Mouse (Mus musculus) midbrain, embryonic 16.5 days (tissue): Measurements from ENCODE around the gene Rbpjl. TPM values are rescaled to one million over a fixed set of nuclear protein-coding genes. Genes with fewer than 3 reads are reported as not detected.

ENCODE experiments used
- ATAC-seq: fragments of 200-750 bp; cut with Nextera tagmentation; 2 replicates; pipeline ENCODE4 v1.8.0; 2017; ENCODE audit warnings: moderate TSS enrichment
- H3K27ac ChIP-seq: fragments of 300-500 bp; sonication (generic); 2 replicates; pipeline ENCODE4 v1.5.1; 2014; ENCODE audit warnings: mild to moderate bottlenecking, low read length, mixed read lengths
- H3K27me3 ChIP-seq: fragments of 300-500 bp; sonication (generic); 2 replicates; pipeline ENCODE4 v1.6.1; 2014; ENCODE audit warnings: low read depth, low read length, mixed read lengths; ENCODE audit not compliant: control insufficient read depth, insufficient read depth
- H3K36me3 ChIP-seq: fragments of 300-500 bp; sonication (generic); 2 replicates; pipeline ENCODE4 v1.6.1; 2014; ENCODE audit warnings: mild to moderate bottlenecking, low read length, moderate library complexity, mixed read lengths; ENCODE audit not compliant: control insufficient read depth, insufficient read depth
- H3K4me1 ChIP-seq: fragments of 300-500 bp; sonication (generic); 2 replicates; pipeline ENCODE4 v1.6.1; 2014; ENCODE audit warnings: mild to moderate bottlenecking, low read length, mixed read lengths; ENCODE audit not compliant: control insufficient read depth, insufficient read depth
- H3K4me2 ChIP-seq: fragments of 300-500 bp; sonication (generic); 2 replicates; pipeline ENCODE4 v1.6.1; 2014; ENCODE audit warnings: mild to moderate bottlenecking, low read length, mixed read lengths
- H3K4me3 ChIP-seq: fragments of 300-500 bp; sonication (generic); 2 replicates; pipeline ENCODE4 v1.5.1; 2014; ENCODE audit warnings: low read depth, mild to moderate bottlenecking, low read length, moderate library complexity, mixed read lengths
- H3K9ac ChIP-seq: fragments of 300-500 bp; sonication (generic); 2 replicates; pipeline ENCODE4 v1.6.1; 2014; ENCODE audit warnings: low read depth, low read length, mixed read lengths
- H3K9me3 ChIP-seq: fragments of 300-500 bp; sonication (generic); replicated peaks from 2 replicates; pipeline ENCODE4 v1.6.1; 2014; ENCODE audit warnings: mild to moderate bottlenecking, low read length, mixed read lengths; ENCODE audit not compliant: control insufficient read depth, poor library complexity, severe bottlenecking
- WGBS: fragments of 180-500 bp; shearing (Covaris S2); extraction: QIAGEN DNeasy Blood & Tissue Kit; methylation state at CpG from one replicate; pipeline ENCODE4 v1.1.7; 2014; 5-methylcytosine and 5-hydroxymethylcytosine counted together
- polyA plus RNA-seq: library from polyadenylated mRNA; unstranded; fragments of >200 nt; fragmentation: Nextera tagmentation; extraction: Ambion mirVana; gene quantifications from 2 replicates; pipeline ENCODE4 v1.2.1, GENCODE M21; 2015

The Rbpjl gene
- polyA plus RNA-seq, 1 experiment from 2014 or later, result 0.04 TPM

- no peaks in the 10 kb centered on the region for H3K9me3 ChIP-seq
- H3K9ac ChIP-seq, result no peak overlapping the region
- no peaks in the 10 kb centered on the region for H3K36me3 ChIP-seq
- H3K4me1 ChIP-seq, result no peaks in the 10 kb centered on the region
- no peak overlapping the region for H3K27ac ChIP-seq
- no peaks in the 10 kb centered on the region for H3K27me3 ChIP-seq
- no peak for ATAC-seq
- H3K4me3 ChIP-seq, result no peak overlapping the region
- no peak overlapping the region for H3K4me2 ChIP-seq
- 14% methylated on average over 7 of the region's 7 CpGs for WGBS
Measured at GRCm38 (mm10) chr2:164430697-164431096, 27.8 kb downstream of the Rbpjl start.

DNA sequence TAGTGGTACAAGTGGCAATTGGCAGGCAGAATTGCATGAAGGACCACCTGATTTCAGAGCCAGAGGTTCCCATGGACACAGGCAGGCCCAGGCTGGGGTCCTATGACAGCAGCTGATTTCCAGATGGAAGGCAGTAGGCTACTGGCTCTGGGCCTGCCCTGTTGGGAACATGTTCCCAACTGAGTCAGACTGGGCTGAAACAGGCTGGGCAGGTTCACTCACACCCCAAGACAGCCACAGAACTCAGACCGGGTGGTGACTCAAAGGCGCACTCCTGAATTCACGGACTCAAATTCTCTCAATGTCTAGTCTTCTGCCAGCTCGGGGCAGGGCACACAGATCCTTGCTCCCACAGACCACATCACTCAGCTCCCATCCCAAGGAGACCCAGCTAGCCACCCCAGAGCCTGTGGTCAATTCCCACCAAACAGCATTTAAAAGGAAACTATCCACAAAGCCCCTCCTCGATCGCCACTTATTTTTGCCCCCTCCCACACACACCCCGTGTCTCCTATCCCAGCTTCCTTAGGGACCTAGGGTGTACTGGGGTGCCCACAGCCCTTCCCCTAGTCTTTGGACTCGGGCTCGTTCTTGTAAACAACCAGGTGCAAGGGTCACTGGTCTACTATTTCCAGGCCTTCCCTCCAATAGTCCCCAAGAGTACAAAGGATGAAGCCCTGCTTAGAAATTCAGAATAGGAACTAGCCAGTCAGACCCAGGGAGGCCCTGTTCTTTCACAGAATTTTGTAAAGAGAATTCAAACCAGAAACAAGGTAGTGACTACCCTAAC lies 28.9 kb downstream of the Rbpjl start:
- H3K27me3 ChIP-seq, result no peaks in the 10 kb centered on the region
- no peaks in the 10 kb centered on the region for H3K9me3 ChIP-seq
- no peaks in the 10 kb centered on the region for H3K4me1 ChIP-seq
- 64% methylated on average over 9 of the region's 9 CpGs for WGBS
- H3K27ac ChIP-seq, result no peak overlapping the region
- H3K36me3 ChIP-seq, result no peaks in the 10 kb centered on the region
- ATAC-seq, result no peak
- H3K4me2 ChIP-seq, result no peak overlapping the region
- no peak overlapping the region for H3K4me3 ChIP-seq
- no peak overlapping the region for H3K9ac ChIP-seq

DNA sequence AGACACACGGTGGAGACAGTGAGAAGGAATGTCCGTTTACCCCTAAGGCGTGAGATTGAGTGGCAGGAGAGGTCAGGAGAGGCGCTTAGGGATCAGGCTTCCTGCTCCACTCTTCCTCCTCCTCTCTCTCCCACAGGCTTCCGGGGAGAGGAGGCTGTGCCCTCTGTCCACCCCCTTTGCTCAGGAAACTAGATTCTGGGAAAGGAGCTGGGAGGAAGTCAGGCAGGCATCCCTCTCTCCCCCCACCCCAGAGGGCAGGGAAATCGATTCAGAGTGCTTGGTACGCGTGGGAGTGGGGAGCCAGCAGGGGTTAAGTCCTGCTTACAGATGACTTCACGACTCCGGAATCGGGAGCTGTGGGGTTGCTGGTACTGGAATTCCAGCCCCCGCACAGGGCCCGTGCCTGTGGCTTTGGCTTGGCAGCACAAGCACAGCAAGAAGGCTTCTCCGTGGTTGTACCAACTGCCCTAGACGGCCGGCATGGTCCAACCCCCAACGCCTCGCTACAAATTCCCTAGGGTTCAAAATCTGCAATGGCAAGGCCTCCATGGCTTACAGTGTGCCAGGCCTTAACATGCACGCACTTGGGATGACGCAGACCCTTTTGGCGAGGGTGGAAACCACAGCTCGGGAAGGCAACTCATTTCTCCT lies 29.7 kb downstream of the Rbpjl start:
- H3K4me2 ChIP-seq, result no peak overlapping the region
- H3K9me3 ChIP-seq, result no peaks in the 10 kb centered on the region
- ATAC-seq, result no peak
- H3K27me3 ChIP-seq, result no peaks in the 10 kb centered on the region
- no peak overlapping the region for H3K4me3 ChIP-seq
- H3K36me3 ChIP-seq, result no peaks in the 10 kb centered on the region
- no peak overlapping the region for H3K27ac ChIP-seq
- no peaks in the 10 kb centered on the region for H3K4me1 ChIP-seq
- no peak overlapping the region for H3K9ac ChIP-seq
- WGBS, result 38% methylated on average over 22 of the region's 22 CpGs

- ATAC-seq, result no peak
- no peak overlapping the region for H3K4me3 ChIP-seq
- no peak overlapping the region for H3K4me2 ChIP-seq
- H3K9me3 ChIP-seq, result no peaks in the 10 kb centered on the region
- H3K9ac ChIP-seq, result no peak overlapping the region
- H3K27me3 ChIP-seq, result no peaks in the 10 kb centered on the region
- no peaks in the 10 kb centered on the region for H3K4me1 ChIP-seq
- 89% methylated on average over 9 of the region's 9 CpGs for WGBS
- no peaks in the 10 kb centered on the region for H3K36me3 ChIP-seq
- no peak overlapping the region for H3K27ac ChIP-seq
Measured at GRCm38 (mm10) chr2:164433278-164433895, 30.4 kb downstream of the Rbpjl start.

DNA sequence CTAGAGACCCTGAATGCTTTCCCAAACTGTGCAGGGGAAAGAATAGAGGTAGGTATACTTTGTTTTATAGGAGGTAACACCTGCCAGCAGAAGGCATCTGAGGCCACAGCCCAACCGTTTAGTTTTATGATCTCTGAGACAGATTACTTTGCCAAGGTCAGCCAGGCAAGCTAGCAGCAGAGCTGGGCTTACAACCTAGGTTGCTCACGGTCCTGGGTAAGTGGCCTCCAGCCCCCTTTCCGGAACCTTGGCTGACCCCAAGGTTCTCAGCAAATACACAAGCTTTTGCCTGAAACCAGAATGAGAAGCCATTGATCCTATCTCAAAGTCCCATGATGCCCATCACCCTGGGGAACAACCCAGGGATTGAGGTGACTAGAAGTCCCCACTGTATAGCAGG lies 31.7 kb downstream of the Rbpjl start:
- Histone ChIP-seq H3K27me3 (no peaks in the 10 kb centered on the region), H3K4me2 (no peak overlapping the region), H3K9ac (no peak overlapping the region), H3K36me3 (no peaks in the 10 kb centered on the region), H3K27ac (no peak overlapping the region), H3K4me3 (no peak overlapping the region), H3K9me3 (no peaks in the 10 kb centered on the region), H3K4me1 (no peaks in the 10 kb centered on the region)
- no peak for ATAC-seq
- WGBS, result 88% methylated on average over 3 of the region's 3 CpGs

DNA sequence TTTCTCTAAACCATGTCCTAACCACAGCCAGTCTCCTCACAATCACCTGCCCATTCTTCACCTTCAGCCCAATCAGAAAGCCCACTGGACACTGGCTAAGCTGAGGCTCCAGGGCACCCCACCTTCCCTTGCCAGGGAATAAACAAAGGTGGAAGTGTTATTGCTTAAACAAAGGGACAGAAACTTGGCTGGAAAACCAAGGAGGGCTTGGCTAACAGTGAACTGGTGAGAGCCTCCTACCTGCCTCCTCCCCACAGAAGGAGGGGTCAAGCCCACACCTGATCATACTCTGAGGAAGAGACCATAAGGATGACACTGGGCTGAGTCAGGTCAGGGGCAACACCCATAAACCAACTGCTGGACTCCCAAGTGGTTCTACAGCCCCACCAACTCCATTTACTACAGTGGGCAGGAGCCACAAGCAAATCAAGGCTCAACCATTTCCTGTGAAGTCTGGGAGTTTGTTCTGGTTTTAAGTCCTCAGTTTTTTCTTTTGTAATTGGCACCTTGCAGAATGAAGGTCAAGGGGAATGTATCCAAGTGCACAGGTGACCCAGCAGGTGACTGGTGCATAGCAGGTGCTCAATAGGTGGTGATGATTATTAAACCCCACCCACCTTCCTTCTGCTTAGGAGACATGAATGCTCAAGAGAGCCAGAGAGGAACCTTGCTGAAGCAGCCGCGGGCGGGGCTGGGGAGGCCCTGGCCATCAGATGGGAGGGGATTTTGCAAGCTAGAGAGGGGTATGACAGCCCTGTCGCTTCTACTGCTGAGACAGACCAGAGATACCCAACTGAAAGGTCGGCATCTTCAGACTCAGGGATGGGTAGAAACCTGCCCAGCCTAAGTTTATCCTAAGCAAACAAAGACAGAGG lies 32.5 kb downstream of the Rbpjl start:
- Histone ChIP-seq H3K27ac (no peak overlapping the region), H3K9me3 (no peaks in the 10 kb centered on the region), H3K4me2 (no peak overlapping the region), H3K27me3 (no peaks in the 10 kb centered on the region), H3K4me1 (no peaks in the 10 kb centered on the region), H3K9ac (no peak overlapping the region), H3K36me3 (no peaks in the 10 kb centered on the region), H3K4me3 (no peak overlapping the region)
- 60% methylated on average over 5 of the region's 5 CpGs for WGBS
- ATAC-seq, result no peak

GRCm38 (mm10) chr2:164436215-164436913 lies 33.4 kb downstream of the Rbpjl start:
- peaks cover 4% of the 10 kb centered on the region for H3K27me3 ChIP-seq
- no peaks in the 10 kb centered on the region for H3K36me3 ChIP-seq
- H3K4me2 ChIP-seq, result no peak overlapping the region
- H3K9ac ChIP-seq, result no peak overlapping the region
- ATAC-seq, result no peak
- no peaks in the 10 kb centered on the region for H3K9me3 ChIP-seq
- no peak overlapping the region for H3K4me3 ChIP-seq
- H3K4me1 ChIP-seq, result no peaks in the 10 kb centered on the region
- 26% methylated on average over 8 of the region's 8 CpGs for WGBS
- no peak overlapping the region for H3K27ac ChIP-seq

- ATAC-seq, result no peak
- H3K9ac ChIP-seq, result no peak overlapping the region
- H3K9me3 ChIP-seq, result no peaks in the 10 kb centered on the region
- no peak overlapping the region for H3K27ac ChIP-seq
- peaks cover 8% of the 10 kb centered on the region for H3K27me3 ChIP-seq
- no peak overlapping the region for H3K4me2 ChIP-seq
- H3K4me3 ChIP-seq, result no peak overlapping the region
- 56% methylated on average over 3 of the region's 3 CpGs for WGBS
- H3K36me3 ChIP-seq, result no peaks in the 10 kb centered on the region
- H3K4me1 ChIP-seq, result peaks cover 1% of the 10 kb centered on the region; the same call in 1 of the 2 replicates
Measured at GRCm38 (mm10) chr2:164436961-164437360, 34.0 kb downstream of the Rbpjl start.
